Mouse (Mus musculus) forebrain, embryonic 10.5 days (tissue): ENCODE data around the gene Klf15. TPM values are rescaled to one million over a fixed set of nuclear protein-coding genes. Genes with fewer than 3 reads are reported as not detected.
A peak's percentile ranks its signal among the peaks of the same experiment; 100 is the strongest.

Source experiments
- DNase-seq: peaks from one replicate; pipeline ENCODE4 v3.0.0-alpha.2; 2017; ENCODE audit warnings: low spot score; ENCODE audit errors: extremely low spot score
- H3K27ac ChIP-seq: fragments of 300-500 bp; sonication (generic); 2 replicates; pipeline ENCODE4 v1.5.1; 2016; ENCODE audit warnings: mild to moderate bottlenecking
- H3K27me3 ChIP-seq: fragments of 300-500 bp; sonication (generic); 2 replicates; pipeline ENCODE4 v1.6.1; 2016; ENCODE audit warnings: mild to moderate bottlenecking; ENCODE audit not compliant: poor library complexity, severe bottlenecking
- H3K36me3 ChIP-seq: fragments of 300-500 bp; sonication (generic); replicated peaks from 2 replicates; pipeline ENCODE4 v1.6.1; 2016; ENCODE audit warnings: mild to moderate bottlenecking, moderate library complexity
- H3K4me1 ChIP-seq: fragments of 300-500 bp; sonication (generic); 2 replicates; pipeline ENCODE4 v1.6.1; 2016
- H3K4me3 ChIP-seq: fragments of 300-500 bp; sonication (generic); 2 replicates; pipeline ENCODE4 v1.5.1; 2016; ENCODE audit warnings: mild to moderate bottlenecking, moderate library complexity
- H3K9me3 ChIP-seq: fragments of 300-500 bp; sonication (generic); 2 replicates; pipeline ENCODE4 v1.6.1; 2016; ENCODE audit warnings: mild to moderate bottlenecking, moderate library complexity
- WGBS: fragments of 180-500 bp; shearing (Covaris S2); methylation state at CpG from one replicate; pipeline ENCODE4 v1.1.7; 2016; 5-methylcytosine and 5-hydroxymethylcytosine counted together
- polyA plus RNA-seq: library from polyadenylated mRNA; unstranded; fragments of >200 nt; fragmentation: Nextera tagmentation; extraction: Ambion mirVana; gene quantifications from 2 replicates; pipeline ENCODE4 v1.2.1, GENCODE M21; 2016

The Klf15 gene
- 5.5 and 5.6 TPM in 2 replicates for polyA plus RNA-seq

- H3K4me3 ChIP-seq: peak within 1 kb of the TSS; percentile 75
- DNase-seq: peak; percentile 61
- 0% methylated on average over 70 of the region's 70 CpGs for WGBS
- H3K27ac ChIP-seq: peak within 1 kb of the TSS; percentile 85
- H3K36me3 ChIP-seq: no peaks in the 10 kb centered on the region
- H3K9me3 ChIP-seq: no peaks in the 10 kb centered on the region
- H3K4me1 ChIP-seq: peaks cover 35% of the 10 kb centered on the region
- H3K27me3 ChIP-seq: peaks cover 65% of the 10 kb centered on the region
Measured at GRCm38 (mm10) chr6:90462181-90462706, at the start of gene Klf15. Gene Klf15, plus strand, starts transcription at chr6:90462576.

GRCm38 (mm10) chr6:90422565-90422964 lies 39.8 kb upstream of the Klf15 start:
- no peaks in the 10 kb centered on the region for H3K36me3 ChIP-seq
- 5% methylated on average over 14 of the region's 14 CpGs for WGBS
- H3K4me1 ChIP-seq: peaks cover 14% of the 10 kb centered on the region
- peak overlapping the region; percentile 42 for H3K4me3 ChIP-seq
- peak; percentile 85 for DNase-seq
- peak overlapping the region; percentile 64; the same call in 1 of the 2 replicates for H3K27ac ChIP-seq
- H3K27me3 ChIP-seq: peaks cover 36% of the 10 kb centered on the region
- H3K9me3 ChIP-seq: no peaks in the 10 kb centered on the region

- WGBS: 89% methylated on average over 3 of the region's 3 CpGs
- H3K36me3 ChIP-seq: no peaks in the 10 kb centered on the region
- peaks cover 42% of the 10 kb centered on the region for H3K27me3 ChIP-seq
- no peak overlapping the region for H3K4me3 ChIP-seq
- H3K4me1 ChIP-seq: peaks cover 29% of the 10 kb centered on the region
- no peaks in the 10 kb centered on the region for H3K9me3 ChIP-seq
- no peak for DNase-seq
- H3K27ac ChIP-seq: no peak overlapping the region
Measured at GRCm38 (mm10) chr6:90425361-90425760, 37.0 kb upstream of the Klf15 start.

GRCm38 (mm10) chr6:90426003-90426402 lies 36.4 kb upstream of the Klf15 start:
- 85% methylated on average over 4 of the region's 4 CpGs for WGBS
- H3K36me3 ChIP-seq: no peaks in the 10 kb centered on the region
- H3K4me1 ChIP-seq: peaks cover 29% of the 10 kb centered on the region
- H3K27me3 ChIP-seq: peaks cover 42% of the 10 kb centered on the region
- no peak for DNase-seq
- H3K4me3 ChIP-seq: no peak overlapping the region
- H3K27ac ChIP-seq: no peak overlapping the region
- no peaks in the 10 kb centered on the region for H3K9me3 ChIP-seq

GRCm38 (mm10) chr6:90428380-90428974 lies 33.9 kb upstream of the Klf15 start, which contains the start of gene Cfap100:
Gene Cfap100, minus strand, starts transcription at chr6:90428797.
- WGBS: under 1% methylated on average over 31 of the region's 31 CpGs
- Histone ChIP-seq H3K27me3 (peaks cover 35% of the 10 kb centered on the region), H3K9me3 (no peaks in the 10 kb centered on the region), H3K27ac (peak within 1 kb of the TSS; percentile 80), H3K4me1 (peaks cover 19% of the 10 kb centered on the region), H3K36me3 (no peaks in the 10 kb centered on the region), H3K4me3 (peak within 1 kb of the TSS; percentile 59)
- peak; percentile 79 for DNase-seq

- WGBS: 88% methylated on average over 14 of the region's 14 CpGs
- H3K4me1 ChIP-seq: peaks cover 17% of the 10 kb centered on the region
- no peaks in the 10 kb centered on the region for H3K9me3 ChIP-seq
- no peaks in the 10 kb centered on the region for H3K36me3 ChIP-seq
- H3K27ac ChIP-seq: no peak overlapping the region
- H3K4me3 ChIP-seq: no peak overlapping the region
- no peak for DNase-seq
- peaks cover 25% of the 10 kb centered on the region for H3K27me3 ChIP-seq
Measured at GRCm38 (mm10) chr6:90429911-90430310, 32.5 kb upstream of the Klf15 start.

- Histone ChIP-seq H3K27ac (no peak overlapping the region), H3K4me1 (peaks cover 20% of the 10 kb centered on the region), H3K9me3 (no peaks in the 10 kb centered on the region), H3K4me3 (no peak overlapping the region), H3K36me3 (no peaks in the 10 kb centered on the region), H3K27me3 (peaks cover 17% of the 10 kb centered on the region)
- WGBS: 74% methylated on average over 2 of the region's 2 CpGs
- DNase-seq: no peak
Measured at GRCm38 (mm10) chr6:90431487-90431886, 30.9 kb upstream of the Klf15 start.

- Histone ChIP-seq H3K9me3 (peaks cover 4% of the 10 kb centered on the region; the same call in 1 of the 2 replicates), H3K4me1 (peaks cover 4% of the 10 kb centered on the region), H3K36me3 (no peaks in the 10 kb centered on the region), H3K4me3 (no peak overlapping the region), H3K27me3 (no peaks in the 10 kb centered on the region), H3K27ac (no peak overlapping the region)
- 70% methylated on average over 3 of the region's 3 CpGs for WGBS
- DNase-seq: no peak
Measured at GRCm38 (mm10) chr6:90434687-90435086, 27.7 kb upstream of the Klf15 start.

- H3K9me3 ChIP-seq: peaks cover 4% of the 10 kb centered on the region; the same call in 1 of the 2 replicates
- H3K4me1 ChIP-seq: peaks cover 4% of the 10 kb centered on the region
- H3K27me3 ChIP-seq: no peaks in the 10 kb centered on the region
- H3K36me3 ChIP-seq: no peaks in the 10 kb centered on the region
- 15% methylated on average over 11 of the region's 11 CpGs for WGBS
- H3K27ac ChIP-seq: no peak overlapping the region
- DNase-seq: peak; percentile 73
- H3K4me3 ChIP-seq: no peak overlapping the region
Measured at GRCm38 (mm10) chr6:90435195-90435618, 27.2 kb upstream of the Klf15 start.

GRCm38 (mm10) chr6:90436192-90436907 lies 26.0 kb upstream of the Klf15 start:
- DNase-seq: no peak
- H3K9me3 ChIP-seq: peaks cover 4% of the 10 kb centered on the region; the same call in 1 of the 2 replicates
- H3K4me3 ChIP-seq: no peak overlapping the region
- H3K27ac ChIP-seq: no peak overlapping the region
- H3K36me3 ChIP-seq: no peaks in the 10 kb centered on the region
- peaks cover 4% of the 10 kb centered on the region for H3K4me1 ChIP-seq
- no peaks in the 10 kb centered on the region for H3K27me3 ChIP-seq
- WGBS: 88% methylated on average over 10 of the region's 10 CpGs

GRCm38 (mm10) chr6:90437041-90437440 lies 25.3 kb upstream of the Klf15 start:
- DNase-seq: no peak
- Histone ChIP-seq H3K27me3 (no peaks in the 10 kb centered on the region), H3K4me3 (no peak overlapping the region), H3K4me1 (peaks cover 4% of the 10 kb centered on the region), H3K36me3 (no peaks in the 10 kb centered on the region), H3K27ac (no peak overlapping the region), H3K9me3 (peaks cover 4% of the 10 kb centered on the region; the same call in 1 of the 2 replicates)
- 98% methylated on average over 3 of the region's 3 CpGs for WGBS

- 36% methylated on average over 4 of the region's 4 CpGs for WGBS
- Histone ChIP-seq H3K27me3 (no peaks in the 10 kb centered on the region; the same call in 1 of the 2 replicates), H3K4me1 (peaks cover 9% of the 10 kb centered on the region), H3K27ac (peak overlapping the region; percentile 67), H3K4me3 (no peak overlapping the region), H3K36me3 (no peaks in the 10 kb centered on the region), H3K9me3 (no peaks in the 10 kb centered on the region)
- no peak for DNase-seq
Measured at GRCm38 (mm10) chr6:90446883-90447282, 15.5 kb upstream of the Klf15 start.

GRCm38 (mm10) chr6:90450179-90450578 lies 12.2 kb upstream of the Klf15 start:
- 28% methylated on average over 7 of the region's 7 CpGs for WGBS
- H3K27me3 ChIP-seq: no peaks in the 10 kb centered on the region; the same call in 1 of the 2 replicates
- peak; percentile 63 for DNase-seq
- no peaks in the 10 kb centered on the region for H3K36me3 ChIP-seq
- no peak overlapping the region for H3K4me3 ChIP-seq
- H3K9me3 ChIP-seq: no peaks in the 10 kb centered on the region
- no peak overlapping the region for H3K27ac ChIP-seq
- peaks cover 9% of the 10 kb centered on the region for H3K4me1 ChIP-seq
